Mouse (Mus musculus): Measurements from ENCODE around the gene Gm49322. TPM values are rescaled to one million over a fixed set of nuclear protein-coding genes. Genes with fewer than 3 reads are reported as not detected.

Gm49322 gene
- polyA plus RNA-seq, 1 experiment from 2014 or later, result 3.1 TPM

DNA sequence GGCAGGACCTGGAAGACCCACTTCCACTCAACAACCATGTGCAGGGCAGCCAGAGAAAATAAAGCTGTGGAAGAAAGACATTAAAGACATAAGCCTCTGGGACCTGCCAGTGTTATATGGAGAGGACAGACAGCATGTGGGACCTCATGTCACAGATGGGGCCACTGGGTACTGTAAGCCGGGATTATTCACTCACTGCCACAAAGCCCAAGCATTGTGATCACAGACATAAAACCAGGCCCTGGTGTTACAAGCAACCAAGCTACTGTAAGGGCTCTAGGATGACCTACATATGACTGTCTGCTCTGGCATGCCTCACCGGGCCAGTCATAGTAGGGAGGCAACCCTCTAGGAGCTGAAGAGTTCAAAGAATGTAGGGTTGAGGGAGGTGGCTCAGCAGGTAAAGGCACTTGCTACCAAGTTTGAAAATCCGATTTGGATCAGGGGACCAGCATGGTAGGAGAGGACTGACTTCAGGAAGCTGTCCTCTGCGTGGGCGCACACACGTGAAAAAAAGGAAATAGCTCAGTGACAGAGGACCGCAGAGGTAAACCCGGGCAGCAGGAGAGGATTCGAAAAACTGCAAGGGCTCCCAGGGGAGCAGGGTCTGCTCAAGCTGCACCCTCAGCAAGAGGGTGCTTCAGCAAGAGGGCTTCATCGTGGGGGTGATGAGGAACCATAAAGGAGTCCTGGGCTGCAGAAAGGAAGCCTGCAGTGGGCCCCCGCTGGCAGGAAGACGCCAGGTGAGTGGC lies 16.5 kb upstream of the Gm49322 start:
- 19% methylated on average over 12 of the region's 12 CpGs for WGBS
- Histone ChIP-seq H3K4me3 (ENCODE audit: low read depth, low read length) (peak overlapping the region; percentile 83), H3K4me1 (ENCODE audit: control insufficient read depth, insufficient read depth, low read length) (peaks cover 14% of the 10 kb centered on the region), H3K9ac (ENCODE audit: low read length) (peak overlapping the region; percentile 87), H3K27ac (ENCODE audit: low read depth, low read length) (no peak overlapping the region), H3K4me2 (ENCODE audit: low read depth) (peak overlapping the region; percentile 82), H3K27me3 (ENCODE audit: control insufficient read depth, insufficient read depth, low read length) (no peaks in the 10 kb centered on the region), H3K9me3 (ENCODE audit: control insufficient read depth, low read length) (no peaks in the 10 kb centered on the region), H3K36me3 (ENCODE audit: control insufficient read depth, insufficient read depth, low read length) (peaks cover 2% of the 10 kb centered on the region)
- DNase-seq (ENCODE audit: low spot score) (no peak), ATAC-seq (ENCODE audit: insufficient read depth, low FRiP score, low TSS enrichment) (no peak)

- Histone ChIP-seq H3K9me3 (ENCODE audit: control insufficient read depth, low read length) (no peaks in the 10 kb centered on the region), H3K4me2 (ENCODE audit: low read depth) (peak within 1 kb of the TSS; percentile 82), H3K27me3 (ENCODE audit: control insufficient read depth, insufficient read depth, low read length) (no peaks in the 10 kb centered on the region), H3K4me3 (ENCODE audit: low read depth, low read length) (peak within 1 kb of the TSS; percentile 83), H3K4me1 (ENCODE audit: control insufficient read depth, insufficient read depth, low read length) (peaks cover 14% of the 10 kb centered on the region), H3K27ac (ENCODE audit: low read depth, low read length) (0 out of 2 replicates have a peak within 1 kb of the TSS, but pooled peaks have one; percentile 36), H3K36me3 (ENCODE audit: control insufficient read depth, insufficient read depth, low read length) (peaks cover 2% of the 10 kb centered on the region), H3K9ac (ENCODE audit: low read length) (peak within 1 kb of the TSS; percentile 87)
- WGBS, result under 1% methylated on average over 65 of the region's 73 CpGs
- DNase-seq (ENCODE audit: low spot score) (peak; percentile 97), ATAC-seq (ENCODE audit: insufficient read depth, low FRiP score, low TSS enrichment) (peak; percentile 94)
Measured at GRCm38 (mm10) chr10:80589879-80590854, 15.7 kb upstream of the Gm49322 start, which contains the start of gene Abhd17a. TSS of gene Abhd17a (minus strand) at chr10:80590341.

DNA sequence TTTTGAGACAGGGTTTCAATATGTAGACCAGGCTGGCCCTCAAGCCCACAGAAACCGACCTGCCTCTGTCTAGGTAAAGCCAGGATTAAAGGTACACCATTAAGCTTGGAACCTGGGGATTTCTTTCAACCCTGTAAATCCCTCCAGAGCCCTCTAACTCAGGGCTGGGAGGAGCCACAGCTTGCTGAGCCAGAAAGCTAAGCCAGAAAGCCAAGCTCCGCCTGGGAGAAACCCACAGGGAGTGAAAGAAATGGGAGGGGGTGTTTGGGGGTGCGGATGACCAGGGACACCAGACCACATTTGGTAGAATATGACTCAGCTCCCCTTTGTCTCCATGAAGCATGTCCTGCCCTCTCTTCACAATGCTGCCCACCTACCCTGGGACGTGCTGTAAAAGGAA lies 9.5 kb upstream of the Gm49322 start:
- no peak overlapping the region for H3K4me2 ChIP-seq (ENCODE audit: low read depth)
- H3K9ac ChIP-seq (ENCODE audit: low read length), result no peak overlapping the region
- DNase-seq (ENCODE audit: low spot score), result no peak
- no peak overlapping the region for H3K4me3 ChIP-seq (ENCODE audit: low read depth, low read length)
- ATAC-seq (ENCODE audit: insufficient read depth, low FRiP score, low TSS enrichment), result no peak
- H3K27me3 ChIP-seq (ENCODE audit: control insufficient read depth, insufficient read depth, low read length), result no peaks in the 10 kb centered on the region
- H3K27ac ChIP-seq (ENCODE audit: low read depth, low read length), result no peak overlapping the region
- WGBS, result 55% methylated on average over 4 of the region's 4 CpGs
- H3K36me3 ChIP-seq (ENCODE audit: control insufficient read depth, insufficient read depth, low read length), result no peaks in the 10 kb centered on the region
- H3K4me1 ChIP-seq (ENCODE audit: control insufficient read depth, insufficient read depth, low read length), result no peaks in the 10 kb centered on the region
- H3K9me3 ChIP-seq (ENCODE audit: control insufficient read depth, low read length), result no peaks in the 10 kb centered on the region

- Histone ChIP-seq H3K27ac (ENCODE audit: low read depth, low read length) (peak within 1 kb of the TSS; percentile 78), H3K36me3 (ENCODE audit: control insufficient read depth, insufficient read depth, low read length) (peaks cover 9% of the 10 kb centered on the region), H3K4me3 (ENCODE audit: low read depth, low read length) (peak within 1 kb of the TSS; percentile 56), H3K4me1 (ENCODE audit: control insufficient read depth, insufficient read depth, low read length) (peaks cover 8% of the 10 kb centered on the region), H3K27me3 (ENCODE audit: control insufficient read depth, insufficient read depth, low read length) (no peaks in the 10 kb centered on the region), H3K9me3 (ENCODE audit: control insufficient read depth, low read length) (no peaks in the 10 kb centered on the region), H3K4me2 (ENCODE audit: low read depth) (peak within 1 kb of the TSS; percentile 97), H3K9ac (ENCODE audit: low read length) (peak within 1 kb of the TSS; percentile 70)
- DNase-seq (ENCODE audit: low spot score) (peak; percentile 96), ATAC-seq (ENCODE audit: insufficient read depth, low FRiP score, low TSS enrichment) (peak; percentile 94)
- WGBS, result under 1% methylated on average over 54 of the region's 54 CpGs
Measured at GRCm38 (mm10) chr10:80602698-80603325, 3.0 kb upstream of the Gm49322 start, which contains the start of the genes Scamp4 and Adat3. TSS of gene Scamp4 (plus strand) at chr10:80602872. TSS of gene Adat3 (plus strand) at chr10:80602880.

- no peaks in the 10 kb centered on the region for H3K9me3 ChIP-seq (ENCODE audit: control insufficient read depth, low read length)
- peak overlapping the region; percentile 56 for H3K4me3 ChIP-seq (ENCODE audit: low read depth, low read length)
- H3K36me3 ChIP-seq (ENCODE audit: control insufficient read depth, insufficient read depth, low read length), result peaks cover 9% of the 10 kb centered on the region
- no peaks in the 10 kb centered on the region for H3K27me3 ChIP-seq (ENCODE audit: control insufficient read depth, insufficient read depth, low read length)
- no peak for ATAC-seq (ENCODE audit: insufficient read depth, low FRiP score, low TSS enrichment)
- DNase-seq (ENCODE audit: low spot score), result no peak
- H3K4me1 ChIP-seq (ENCODE audit: control insufficient read depth, insufficient read depth, low read length), result peaks cover 8% of the 10 kb centered on the region
- peak overlapping the region; percentile 70 for H3K9ac ChIP-seq (ENCODE audit: low read length)
- peak overlapping the region; percentile 78 for H3K27ac ChIP-seq (ENCODE audit: low read depth, low read length)
- 41% methylated on average over 7 of the region's 7 CpGs for WGBS
- peak overlapping the region; percentile 97 for H3K4me2 ChIP-seq (ENCODE audit: low read depth)
Measured at GRCm38 (mm10) chr10:80603364-80603763, 2.5 kb upstream of the Gm49322 start.

DNA sequence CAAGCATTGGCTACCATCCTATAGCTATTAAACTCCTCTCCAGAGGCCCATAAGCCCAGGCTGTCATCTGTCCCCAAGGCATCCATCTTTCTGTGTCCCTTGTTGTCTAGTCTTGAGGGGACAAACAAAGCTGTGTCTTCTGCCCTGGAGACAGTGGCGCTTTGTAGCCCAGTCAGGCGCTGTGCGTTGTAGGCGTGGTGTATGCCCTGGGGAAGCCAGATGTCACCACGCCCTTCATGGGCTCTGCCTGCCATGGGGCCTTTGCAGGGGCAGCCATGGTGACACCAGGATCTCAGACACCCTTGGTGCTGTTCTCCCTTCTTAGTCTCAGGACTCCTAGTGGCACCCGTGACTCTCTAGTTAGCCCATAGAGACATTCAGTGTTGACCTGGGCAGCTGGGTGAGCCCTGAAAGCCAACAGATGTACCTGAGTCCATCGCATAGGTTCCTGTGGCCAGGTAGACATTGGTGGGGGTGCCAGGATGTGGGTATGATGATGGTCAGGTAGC lies 1.8 kb upstream of the Gm49322 start:
- Histone ChIP-seq H3K4me1 (ENCODE audit: control insufficient read depth, insufficient read depth, low read length) (peaks cover 8% of the 10 kb centered on the region), H3K27ac (ENCODE audit: low read depth, low read length) (peak overlapping the region; percentile 78; the same call in 1 of the 2 replicates), H3K4me2 (ENCODE audit: low read depth) (peak overlapping the region; percentile 97), H3K4me3 (ENCODE audit: low read depth, low read length) (no peak overlapping the region; the same call in 1 of the 2 replicates), H3K9me3 (ENCODE audit: control insufficient read depth, low read length) (no peaks in the 10 kb centered on the region), H3K36me3 (ENCODE audit: control insufficient read depth, insufficient read depth, low read length) (peaks cover 9% of the 10 kb centered on the region), H3K27me3 (ENCODE audit: control insufficient read depth, insufficient read depth, low read length) (no peaks in the 10 kb centered on the region), H3K9ac (ENCODE audit: low read length) (no peak overlapping the region)
- no peak for ATAC-seq (ENCODE audit: insufficient read depth, low FRiP score, low TSS enrichment)
- WGBS, result 87% methylated on average over 7 of the region's 7 CpGs
- no peak for DNase-seq (ENCODE audit: low spot score)

DNA sequence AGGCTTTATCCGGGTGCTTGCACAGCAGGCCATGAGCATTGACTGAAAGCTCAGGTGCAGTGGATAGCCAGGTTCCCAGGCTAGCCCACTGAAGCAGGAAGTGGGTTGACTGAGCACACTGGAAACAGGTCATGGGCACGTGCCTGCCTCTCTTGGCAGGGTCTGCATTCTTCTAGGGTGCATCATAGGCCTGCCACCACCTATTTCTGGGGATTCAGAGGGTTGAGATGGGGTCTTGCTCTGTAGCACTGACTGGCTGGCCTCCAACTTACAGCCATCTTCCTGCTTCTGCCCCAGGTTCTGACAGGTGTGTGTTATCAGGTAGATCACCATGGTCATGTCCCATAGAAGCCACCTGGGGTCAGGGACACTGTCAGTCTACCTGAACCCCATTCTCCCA lies 833 bp upstream of the Gm49322 start:
- Histone ChIP-seq H3K27me3 (ENCODE audit: control insufficient read depth, insufficient read depth, low read length) (no peaks in the 10 kb centered on the region), H3K27ac (ENCODE audit: low read depth, low read length) (no peak overlapping the region), H3K4me2 (ENCODE audit: low read depth) (no peak overlapping the region), H3K4me1 (ENCODE audit: control insufficient read depth, insufficient read depth, low read length) (peaks cover 8% of the 10 kb centered on the region), H3K4me3 (ENCODE audit: low read depth, low read length) (no peak overlapping the region), H3K9me3 (ENCODE audit: control insufficient read depth, low read length) (no peaks in the 10 kb centered on the region), H3K36me3 (ENCODE audit: control insufficient read depth, insufficient read depth, low read length) (peaks cover 9% of the 10 kb centered on the region), H3K9ac (ENCODE audit: low read length) (no peak overlapping the region)
- 97% methylated on average over 2 of the region's 2 CpGs for WGBS
- ATAC-seq (ENCODE audit: insufficient read depth, low FRiP score, low TSS enrichment) (no peak), DNase-seq (ENCODE audit: low spot score) (no peak)

DNA sequence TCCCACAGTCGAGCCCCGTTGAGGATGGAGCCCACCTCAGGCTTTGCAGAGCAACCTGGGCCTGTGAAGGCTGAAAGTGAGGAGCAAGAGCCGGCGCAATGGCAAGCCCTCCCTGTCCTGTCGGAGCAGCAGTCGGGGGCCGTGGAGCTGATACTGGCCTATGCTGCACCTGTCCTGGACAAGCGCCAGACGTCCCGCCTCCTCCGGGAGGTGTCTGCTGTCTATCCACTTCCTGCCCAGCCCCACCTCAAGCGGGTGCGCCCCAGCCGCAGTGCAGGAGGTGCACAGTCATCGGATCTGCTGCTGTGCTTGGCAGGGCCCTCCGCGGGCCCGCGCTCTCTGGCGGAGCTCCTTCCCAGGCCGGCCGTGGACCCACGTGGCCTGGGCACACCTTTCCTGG lies 485 bp downstream of the Gm49322 start:
- H3K9ac ChIP-seq (ENCODE audit: low read length), result no peak overlapping the region
- H3K9me3 ChIP-seq (ENCODE audit: control insufficient read depth, low read length), result no peaks in the 10 kb centered on the region
- DNase-seq (ENCODE audit: low spot score), result no peak
- no peak overlapping the region for H3K4me2 ChIP-seq (ENCODE audit: low read depth)
- H3K4me1 ChIP-seq (ENCODE audit: control insufficient read depth, insufficient read depth, low read length), result peaks cover 8% of the 10 kb centered on the region
- no peak overlapping the region for H3K27ac ChIP-seq (ENCODE audit: low read depth, low read length)
- peaks cover 9% of the 10 kb centered on the region for H3K36me3 ChIP-seq (ENCODE audit: control insufficient read depth, insufficient read depth, low read length)
- no peaks in the 10 kb centered on the region for H3K27me3 ChIP-seq (ENCODE audit: control insufficient read depth, insufficient read depth, low read length)
- WGBS, result 94% methylated on average over 23 of the region's 23 CpGs
- no peak for ATAC-seq (ENCODE audit: insufficient read depth, low FRiP score, low TSS enrichment)
- no peak overlapping the region for H3K4me3 ChIP-seq (ENCODE audit: low read depth, low read length)
